Mouse (Mus musculus) stomach, postnatal 0 days (tissue): ENCODE data around the gene Tipin.

Experiments
- CTCF ChIP-seq: IDR thresholded peaks from 2 replicates; pipeline ENCODE4 v1.5.1; 2016; ENCODE audit warnings: antibody characterized with exemption, low read depth, mild to moderate bottlenecking, moderate library complexity
- EP300 ChIP-seq: optimal IDR thresholded peaks from 2 replicates; pipeline ENCODE3; 2016; ENCODE audit warnings: antibody characterized with exemption

DNA sequence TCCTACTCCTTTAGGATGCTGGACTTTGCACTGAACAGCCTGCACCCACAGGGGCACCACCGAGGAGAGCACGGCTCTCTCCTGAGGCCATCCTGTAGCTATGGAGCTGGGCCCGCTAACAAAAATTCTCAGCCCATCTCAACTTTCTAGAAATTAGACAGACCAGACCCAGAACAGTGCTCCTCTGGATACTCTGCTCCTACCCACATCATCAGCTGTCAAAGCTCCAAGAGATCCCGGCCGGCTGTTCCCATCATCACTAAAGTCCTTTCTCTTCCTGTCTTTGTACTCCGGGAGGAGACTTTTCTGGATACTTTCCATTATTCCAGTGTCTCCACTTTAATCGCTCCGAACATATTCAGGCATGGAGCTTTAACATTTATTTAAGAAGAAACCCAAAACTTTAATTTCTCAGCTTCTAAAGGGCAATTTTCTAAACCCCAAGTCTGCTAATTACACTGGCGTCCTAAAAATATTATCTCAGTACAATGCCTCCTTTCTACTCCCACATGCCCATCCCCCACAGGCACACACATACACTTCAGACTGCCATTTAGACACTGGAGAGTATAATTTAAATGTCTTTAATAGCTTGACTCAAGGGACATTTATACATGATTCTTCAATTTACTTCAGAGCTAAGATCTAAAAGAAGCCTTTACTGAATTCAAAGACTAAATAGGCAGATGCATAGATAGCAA, 49.0 kb upstream of the Tipin start:
- TF ChIP-seq EP300 (no peak), CTCF (no peak)
